Mouse (Mus musculus): ENCODE results near the gene Nr5a1. TPM values are rescaled to one million over a fixed set of nuclear protein-coding genes. Genes with fewer than 3 reads are reported as not detected.

The Nr5a1 gene
- total and polyA plus RNA-seq, 2 experiments from 2014 or later, result 0.45 to 1.3 TPM

GRCm38 (mm10) chr2:38672496-38672895 lies 41.8 kb downstream of the Nr5a1 start:
- 69% methylated on average over 11 of the region's 11 CpGs for WGBS
- H3K9me3 ChIP-seq (ENCODE audit: low read length), result no peaks in the 10 kb centered on the region
- DNase-seq, result no peak
- no peaks in the 10 kb centered on the region for H3K36me3 ChIP-seq (ENCODE audit: insufficient read depth)
- no peak overlapping the region for H3K9ac ChIP-seq
- no peak for TF ChIP-seq CTCF (IDR thresholded peaks at IDR 0.05; ENCODE audit: low read depth)
- no peak overlapping the region for H3K4me3 ChIP-seq (ENCODE audit: low read depth, low read length)
- H3K27me3 ChIP-seq (ENCODE audit: insufficient read depth, low read length), result no peaks in the 10 kb centered on the region
- no peaks in the 10 kb centered on the region for H3K4me1 ChIP-seq (ENCODE audit: insufficient read depth)
- no peak for ATAC-seq
- no peak overlapping the region for H3K4me2 ChIP-seq (ENCODE audit: low read depth)
- H3K27ac ChIP-seq (ENCODE audit: low read depth, low read length), result no peak overlapping the region

- ATAC-seq (peak; percentile 40; the same call in 1 of the 2 replicates), DNase-seq (no peak)
- TF ChIP-seq CTCF (IDR thresholded peaks at IDR 0.05; ENCODE audit: low read depth), result peak; percentile 33; the same call in 1 of the 2 replicates
- Histone ChIP-seq H3K4me3 (ENCODE audit: low read depth, low read length) (no peak overlapping the region), H3K36me3 (ENCODE audit: insufficient read depth) (no peaks in the 10 kb centered on the region), H3K9ac (no peak overlapping the region), H3K27ac (ENCODE audit: low read depth, low read length) (no peak overlapping the region), H3K4me1 (ENCODE audit: insufficient read depth) (no peaks in the 10 kb centered on the region), H3K9me3 (ENCODE audit: low read length) (no peaks in the 10 kb centered on the region), H3K27me3 (ENCODE audit: insufficient read depth, low read length) (no peaks in the 10 kb centered on the region), H3K4me2 (ENCODE audit: low read depth) (peak overlapping the region; percentile 23)
- 17% methylated on average over 17 of the region's 17 CpGs for whole genome bisulfite sequencing
These were observed 45.4 kb downstream of the Nr5a1 start for GRCm38 (mm10) chr2:38668802-38669580.

- no peak overlapping the region for H3K27ac ChIP-seq (ENCODE audit: low read depth, low read length)
- H3K4me1 ChIP-seq (ENCODE audit: insufficient read depth), result no peaks in the 10 kb centered on the region
- H3K36me3 ChIP-seq (ENCODE audit: insufficient read depth), result no peaks in the 10 kb centered on the region
- peak; percentile 41 for TF ChIP-seq CTCF (IDR thresholded peaks at IDR 0.05; ENCODE audit: low read depth)
- H3K4me2 ChIP-seq (ENCODE audit: low read depth), result no peak overlapping the region
- H3K9me3 ChIP-seq (ENCODE audit: low read length), result no peaks in the 10 kb centered on the region
- H3K9ac ChIP-seq, result no peak overlapping the region
- no peaks in the 10 kb centered on the region for H3K27me3 ChIP-seq (ENCODE audit: insufficient read depth, low read length)
- 5% methylated on average over 1 of the region's 1 CpGs for WGBS
- H3K4me3 ChIP-seq (ENCODE audit: low read depth, low read length), result no peak overlapping the region
- DNase-seq, result no peak
- ATAC-seq, result no peak
These were observed 52.9 kb downstream of the Nr5a1 start for GRCm38 (mm10) chr2:38661398-38661797.

GRCm38 (mm10) chr2:38658338-38658836 lies 56.0 kb downstream of the Nr5a1 start:
- no peaks in the 10 kb centered on the region for H3K9me3 ChIP-seq (ENCODE audit: low read length)
- peak; percentile 97 for ATAC-seq
- H3K4me2 ChIP-seq (ENCODE audit: low read depth), result peak overlapping the region; percentile 67
- H3K4me3 ChIP-seq (ENCODE audit: low read depth, low read length), result peak overlapping the region; percentile 38
- no peaks in the 10 kb centered on the region for H3K27me3 ChIP-seq (ENCODE audit: insufficient read depth, low read length)
- TF ChIP-seq CTCF (IDR thresholded peaks at IDR 0.05; ENCODE audit: low read depth), result peak; percentile 90
- H3K36me3 ChIP-seq (ENCODE audit: insufficient read depth), result no peaks in the 10 kb centered on the region
- 0 out of 2 replicates have a peak overlapping the region, but pooled peaks have one; percentile 9 for H3K27ac ChIP-seq (ENCODE audit: low read depth, low read length)
- DNase-seq, result peak; percentile 87
- H3K4me1 ChIP-seq (ENCODE audit: insufficient read depth), result no peaks in the 10 kb centered on the region
- H3K9ac ChIP-seq, result peak overlapping the region; percentile 44
- WGBS, result 0% methylated on average over 18 of the region's 25 CpGs

GRCm38 (mm10) chr2:38653694-38654093 lies 60.6 kb downstream of the Nr5a1 start:
- no peak for TF ChIP-seq CTCF (IDR thresholded peaks at IDR 0.05; ENCODE audit: low read depth)
- Histone ChIP-seq H3K4me1 (ENCODE audit: insufficient read depth) (no peaks in the 10 kb centered on the region), H3K4me2 (ENCODE audit: low read depth) (no peak overlapping the region), H3K4me3 (ENCODE audit: low read depth, low read length) (no peak overlapping the region), H3K36me3 (ENCODE audit: insufficient read depth) (no peaks in the 10 kb centered on the region), H3K27me3 (ENCODE audit: insufficient read depth, low read length) (no peaks in the 10 kb centered on the region), H3K9me3 (ENCODE audit: low read length) (no peaks in the 10 kb centered on the region), H3K27ac (ENCODE audit: low read depth, low read length) (no peak overlapping the region), H3K9ac (no peak overlapping the region)
- 77% methylated on average over 2 of the region's 2 CpGs for WGBS
- ATAC-seq (no peak), DNase-seq (no peak)

- H3K27me3 ChIP-seq (ENCODE audit: insufficient read depth, low read length), result no peaks in the 10 kb centered on the region
- no peaks in the 10 kb centered on the region for H3K36me3 ChIP-seq (ENCODE audit: insufficient read depth)
- H3K27ac ChIP-seq (ENCODE audit: low read depth, low read length), result no peak overlapping the region
- no peak overlapping the region for H3K4me2 ChIP-seq (ENCODE audit: low read depth)
- WGBS, result 85% methylated on average over 5 of the region's 5 CpGs
- no peak for TF ChIP-seq CTCF (IDR thresholded peaks at IDR 0.05; ENCODE audit: low read depth)
- ATAC-seq (no peak), DNase-seq (no peak)
- no peaks in the 10 kb centered on the region for H3K4me1 ChIP-seq (ENCODE audit: insufficient read depth)
- H3K9me3 ChIP-seq (ENCODE audit: low read length), result no peaks in the 10 kb centered on the region
- H3K9ac ChIP-seq, result no peak overlapping the region
- H3K4me3 ChIP-seq (ENCODE audit: low read depth, low read length), result no peak overlapping the region
These were observed 61.1 kb downstream of the Nr5a1 start for GRCm38 (mm10) chr2:38653293-38653619.

- H3K4me2 ChIP-seq (ENCODE audit: low read depth), result no peak overlapping the region
- ATAC-seq (peak; percentile 23; the same call in 1 of the 2 replicates), DNase-seq (no peak)
- H3K9me3 ChIP-seq (ENCODE audit: low read length), result no peaks in the 10 kb centered on the region
- no peak overlapping the region for H3K4me3 ChIP-seq (ENCODE audit: low read depth, low read length)
- H3K36me3 ChIP-seq (ENCODE audit: insufficient read depth), result no peaks in the 10 kb centered on the region
- no peak overlapping the region for H3K9ac ChIP-seq
- WGBS, result 72% methylated on average over 10 of the region's 10 CpGs
- H3K4me1 ChIP-seq (ENCODE audit: insufficient read depth), result 0 out of 2 replicates have a peak, but pooled peaks cover under 1% of the 10 kb centered on the region
- H3K27me3 ChIP-seq (ENCODE audit: insufficient read depth, low read length), result no peaks in the 10 kb centered on the region
- no peak overlapping the region for H3K27ac ChIP-seq (ENCODE audit: low read depth, low read length)
- no peak for TF ChIP-seq CTCF (IDR thresholded peaks at IDR 0.05; ENCODE audit: low read depth)
These were observed 61.6 kb downstream of the Nr5a1 start for GRCm38 (mm10) chr2:38652565-38653292.

All from forebrain, postnatal 0 days (tissue).